Mouse (Mus musculus): ENCODE data around the gene Bdkrb2. TPM values are rescaled to one million over a fixed set of nuclear protein-coding genes. Genes with fewer than 3 reads are reported as not detected.

Bdkrb2 gene
- polyA plus RNA-seq, 1 experiment from 2014 or later, result 2.4 TPM

- WGBS, result 56% methylated on average over 7 of the region's 7 CpGs
- no peaks in the 10 kb centered on the region for H3K9me3 ChIP-seq (replicated peaks)
- H3K4me3 ChIP-seq (replicated peaks), result no peak overlapping the region
- H3K36me3 ChIP-seq, result peaks cover 55% of the 10 kb centered on the region
- H3K27me3 ChIP-seq (replicated peaks), result no peaks in the 10 kb centered on the region
- no peaks in the 10 kb centered on the region for H3K4me1 ChIP-seq
- no peak overlapping the region for H3K27ac ChIP-seq (replicated peaks)
- no peak for ATAC-seq (ENCODE audit: low FRiP score)
- no peak overlapping the region for H3K9ac ChIP-seq (replicated peaks)
- no peak overlapping the region for H3K4me2 ChIP-seq
Measured at GRCm38 (mm10) chr12:105625798-105626197, 62.8 kb downstream of the Bdkrb2 start.

DNA sequence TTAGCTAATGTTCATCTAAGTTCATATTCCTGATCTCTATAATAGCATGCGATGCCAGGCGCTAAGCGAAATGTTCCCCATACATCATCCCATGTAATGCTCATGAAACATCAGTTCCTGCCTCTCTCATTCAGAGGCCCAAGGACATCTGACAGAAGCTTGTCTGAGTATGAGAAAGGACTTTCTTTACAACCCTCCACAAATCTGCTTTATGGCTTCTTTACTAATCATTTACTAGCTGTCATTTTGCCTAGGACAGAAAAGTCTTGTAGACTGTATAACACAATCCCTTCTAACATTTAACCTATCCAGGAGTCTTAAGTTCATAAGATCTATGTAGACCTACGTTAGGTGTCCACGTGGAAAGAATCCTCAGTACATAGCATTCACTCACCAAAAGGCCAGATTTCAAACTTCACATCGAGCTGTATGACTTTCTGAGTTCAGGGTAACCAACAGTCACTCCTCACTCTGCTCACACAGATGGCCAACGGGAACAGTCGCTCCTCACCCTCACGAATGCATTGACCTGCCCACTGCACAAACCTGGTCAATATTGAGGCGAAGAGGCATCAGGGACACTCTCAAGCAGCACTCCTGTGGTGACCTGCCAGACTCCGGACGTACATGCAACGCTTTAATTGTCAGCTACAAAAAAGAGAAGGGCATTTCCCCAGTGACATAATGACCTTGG is 71.5 kb downstream of the Bdkrb2 start:
- Histone ChIP-seq H3K9ac (replicated peaks) (no peak overlapping the region), H3K27me3 (replicated peaks) (no peaks in the 10 kb centered on the region), H3K4me2 (no peak overlapping the region), H3K27ac (replicated peaks) (no peak overlapping the region), H3K36me3 (peaks cover 74% of the 10 kb centered on the region), H3K9me3 (replicated peaks) (no peaks in the 10 kb centered on the region), H3K4me3 (replicated peaks) (no peak overlapping the region), H3K4me1 (no peaks in the 10 kb centered on the region)
- no peak for ATAC-seq (ENCODE audit: low FRiP score)
- WGBS, result 89% methylated on average over 13 of the region's 13 CpGs

DNA sequence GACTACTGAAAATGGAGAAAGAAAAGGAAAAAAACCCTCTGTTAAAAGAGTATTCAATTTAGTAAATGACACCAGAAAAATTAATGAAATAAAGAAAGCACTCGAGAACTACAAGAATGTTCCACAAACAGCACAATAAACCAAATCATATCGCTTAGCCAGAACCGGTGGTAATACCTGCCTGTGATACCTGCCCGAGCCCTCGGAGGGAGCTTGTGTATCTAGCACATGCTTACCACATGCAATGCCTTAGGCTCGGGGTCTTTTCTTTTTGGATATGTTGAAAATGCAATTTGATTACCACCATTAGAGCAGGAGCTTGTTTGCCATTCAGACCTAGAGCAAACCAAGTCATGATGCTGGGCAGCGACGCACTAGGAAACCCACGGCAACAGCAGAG is 73.5 kb downstream of the Bdkrb2 start:
- no peak for ATAC-seq (ENCODE audit: low FRiP score)
- H3K36me3 ChIP-seq, result peaks cover 89% of the 10 kb centered on the region
- no peaks in the 10 kb centered on the region for H3K4me1 ChIP-seq
- 94% methylated on average over 9 of the region's 9 CpGs for WGBS
- no peaks in the 10 kb centered on the region for H3K9me3 ChIP-seq (replicated peaks)
- no peak overlapping the region for H3K4me3 ChIP-seq (replicated peaks)
- no peak overlapping the region for H3K4me2 ChIP-seq
- no peak overlapping the region for H3K27ac ChIP-seq (replicated peaks)
- no peaks in the 10 kb centered on the region for H3K27me3 ChIP-seq (replicated peaks)
- H3K9ac ChIP-seq (replicated peaks), result no peak overlapping the region

- 81% methylated on average over 4 of the region's 4 CpGs for WGBS
- no peak for ATAC-seq (ENCODE audit: low FRiP score)
Measured at GRCm38 (mm10) chr12:105637554-105637953, 74.5 kb downstream of the Bdkrb2 start.

DNA sequence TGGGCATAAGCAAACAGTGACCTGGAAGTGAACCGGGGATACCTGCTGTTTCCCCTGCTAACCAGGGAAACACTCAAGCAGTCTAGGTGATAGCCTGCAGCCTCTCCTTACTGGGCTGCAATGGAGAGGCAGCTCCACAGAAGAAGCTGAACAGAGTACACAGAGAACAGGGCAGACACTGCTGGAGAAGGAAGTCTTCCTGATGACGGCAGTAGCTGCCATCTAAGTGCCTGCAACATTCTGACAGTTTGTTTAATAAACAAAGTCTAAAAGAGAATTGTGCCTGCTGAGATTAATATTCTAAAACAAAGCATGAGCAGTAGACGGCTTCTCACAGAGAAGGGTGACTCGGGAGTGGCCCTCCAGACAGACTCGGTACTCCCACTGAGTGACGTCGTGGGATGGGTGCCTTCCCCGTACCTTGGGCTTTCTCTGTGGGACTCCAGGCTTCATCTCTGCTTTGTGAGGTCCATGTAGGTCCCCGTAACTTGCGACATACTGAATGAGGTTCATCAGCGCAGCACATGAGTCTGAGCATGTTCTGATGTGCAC is 79.8 kb downstream of the Bdkrb2 start:
- H3K4me3 ChIP-seq (replicated peaks), result no peak overlapping the region
- no peak overlapping the region for H3K9ac ChIP-seq (replicated peaks)
- H3K4me2 ChIP-seq, result no peak overlapping the region
- no peaks in the 10 kb centered on the region for H3K9me3 ChIP-seq (replicated peaks)
- H3K27ac ChIP-seq (replicated peaks), result no peak overlapping the region
- H3K36me3 ChIP-seq, result peaks cover 91% of the 10 kb centered on the region
- no peaks in the 10 kb centered on the region for H3K27me3 ChIP-seq (replicated peaks)
- 93% methylated on average over 11 of the region's 11 CpGs for WGBS
- ATAC-seq (ENCODE audit: low FRiP score), result no peak
- H3K4me1 ChIP-seq, result no peaks in the 10 kb centered on the region

More at GRCm38 (mm10) chr12:105637554-105637953, 74.5 kb downstream of the Bdkrb2 start:
- no peak overlapping the region for H3K4me3 ChIP-seq (replicated peaks)
- H3K9ac ChIP-seq (replicated peaks), result no peak overlapping the region
- H3K27ac ChIP-seq (replicated peaks), result no peak overlapping the region
- H3K27me3 ChIP-seq (replicated peaks), result no peaks in the 10 kb centered on the region
- H3K4me2 ChIP-seq, result no peak overlapping the region
- H3K36me3 ChIP-seq, result peaks cover 94% of the 10 kb centered on the region
- no peaks in the 10 kb centered on the region for H3K9me3 ChIP-seq (replicated peaks)
- no peaks in the 10 kb centered on the region for H3K4me1 ChIP-seq

Other genes starting within 250 kb of the Bdkrb2 start
- 24.1 and 24.2 TPM in 2 replicates for gene Tunar, start 229.4 kb upstream of the Bdkrb2 start, polyA plus RNA-seq (2015; fragmentation: Nextera tagmentation; extraction: Ambion mirVana)
- 9.2 and 11.3 TPM in 2 replicates for gene D430019H16Rik, start 109.4 kb upstream of the Bdkrb2 start, polyA plus RNA-seq (2015; fragmentation: Nextera tagmentation; extraction: Ambion mirVana)
- 0.18 TPM in 1 of 2 replicates, not detected in the other for gene Bdkrb1, start 39.9 kb downstream of the Bdkrb2 start, polyA plus RNA-seq (2015; fragmentation: Nextera tagmentation; extraction: Ambion mirVana)
- gene Gskip, start 121.6 kb downstream of the Bdkrb2 start, polyA plus RNA-seq (2015; fragmentation: Nextera tagmentation; extraction: Ambion mirVana), result 27.6 and 28.9 TPM in 2 replicates
- gene Atg2b, start 122.0 kb downstream of the Bdkrb2 start, polyA plus RNA-seq (2015; fragmentation: Nextera tagmentation; extraction: Ambion mirVana), result 11.0 and 11.9 TPM in 2 replicates
- gene Ak7, start 142.8 kb downstream of the Bdkrb2 start, polyA plus RNA-seq (2015; fragmentation: Nextera tagmentation; extraction: Ambion mirVana), result 1.6 and 1.7 TPM in 2 replicates
- gene Papola, start 221.5 kb downstream of the Bdkrb2 start, polyA plus RNA-seq (2015; fragmentation: Nextera tagmentation; extraction: Ambion mirVana), result 137 and 161 TPM in 2 replicates